Mouse (Mus musculus): Measurements from ENCODE around the gene Ntng2. TPM values are rescaled to one million over a fixed set of nuclear protein-coding genes. Genes with fewer than 3 reads are reported as not detected.

Gene Ntng2
- total RNA-seq, 1 experiment: 0.40 TPM

- no peak overlapping the region for H3K9ac ChIP-seq (ENCODE audit: insufficient read depth, low read depth, low read length, poor library complexity, severe bottlenecking)
These were observed 71.7 kb downstream of the Ntng2 start for GRCm38 (mm10) chr2:29181111-29181510.

GRCm38 (mm10) chr2:29179810-29180209, 73.0 kb downstream of the Ntng2 start:
- Histone ChIP-seq H3K27ac (ENCODE audit: insufficient read depth, low read depth, low read length, poor library complexity, severe bottlenecking) (no peak overlapping the region), H3K4me1 (ENCODE audit: control insufficient read depth in 2 of 2, insufficient read depth in 2 of 2, low read length in 2 of 2, poor library complexity in 1 of 2) (no peaks in the 10 kb centered on the region), H3K9ac (ENCODE audit: insufficient read depth, low read depth, low read length, poor library complexity, severe bottlenecking) (no peak overlapping the region), H3K9me3 (ENCODE audit: control insufficient read depth, insufficient read depth, low read depth, low read length) (no peaks in the 10 kb centered on the region), H3K36me3 (ENCODE audit: control insufficient read depth, insufficient read depth, low read length, poor library complexity, severe bottlenecking) (peaks cover 30% of the 10 kb centered on the region), H3K4me3 (ENCODE audit: insufficient read depth in 1 of 2, low read depth in 1 of 2, low read length in 2 of 2, poor library complexity in 1 of 2, severe bottlenecking in 1 of 2) (no peak overlapping the region)
- no peak for TF ChIP-seq MAFK (IDR thresholded peaks at IDR 0.05; ENCODE audit: insufficient read depth, low read depth, low read length)
- no peak for TF ChIP-seq ZNF384 (IDR thresholded peaks at IDR 0.05; ENCODE audit: low read depth, low read length)
- no peak for TF ChIP-seq ZC3H11A (IDR thresholded peaks at IDR 0.05; ENCODE audit: borderline replicate concordance, low read depth, low read length)
- TF ChIP-seq CHD2 (IDR thresholded peaks at IDR 0.05; ENCODE audit: low read depth, low read length): no peak
- no peak for TF ChIP-seq HCFC1 (IDR thresholded peaks at IDR 0.05; ENCODE audit: borderline replicate concordance, insufficient read depth, low read length)
- DNase-seq (ENCODE audit: low read depth, low spot score): no peak
- in situ Hi-C loops (cut with MboI; ENCODE audit: low sequenced_read_pairs in 2 of 2, unreplicated experiment in 2 of 2): loop anchor here in 1 of 2 experiments (5.0 kb wide), 1 partner anchor 38 kb away; no protein-coding TSS in a partner anchor

More at GRCm38 (mm10) chr2:29181111-29181510, 71.7 kb downstream of the Ntng2 start:
- H3K36me3 ChIP-seq (ENCODE audit: control insufficient read depth, insufficient read depth, low read length, poor library complexity, severe bottlenecking): peaks cover 30% of the 10 kb centered on the region
- TF ChIP-seq MAFK (IDR thresholded peaks at IDR 0.05; ENCODE audit: insufficient read depth, low read depth, low read length) (no peak), ZC3H11A (IDR thresholded peaks at IDR 0.05; ENCODE audit: borderline replicate concordance, low read depth, low read length) (no peak), HCFC1 (IDR thresholded peaks at IDR 0.05; ENCODE audit: borderline replicate concordance, insufficient read depth, low read length) (no peak), ZNF384 (IDR thresholded peaks at IDR 0.05; ENCODE audit: low read depth, low read length) (no peak), CHD2 (IDR thresholded peaks at IDR 0.05; ENCODE audit: low read depth, low read length) (no peak)
- H3K9me3 ChIP-seq (ENCODE audit: control insufficient read depth, insufficient read depth, low read depth, low read length): no peaks in the 10 kb centered on the region
- H3K4me3 ChIP-seq (ENCODE audit: insufficient read depth in 1 of 2, low read depth in 1 of 2, low read length in 2 of 2, poor library complexity in 1 of 2, severe bottlenecking in 1 of 2): no peak overlapping the region
- DNase-seq (ENCODE audit: low read depth, low spot score): no peak
- in situ Hi-C loops (cut with MboI; ENCODE audit: low sequenced_read_pairs in 2 of 2, unreplicated experiment in 2 of 2): no loop called here
- no peak overlapping the region for H3K27ac ChIP-seq (ENCODE audit: insufficient read depth, low read depth, low read length, poor library complexity, severe bottlenecking)
- no peaks in the 10 kb centered on the region for H3K4me1 ChIP-seq (ENCODE audit: control insufficient read depth in 2 of 2, insufficient read depth in 2 of 2, low read length in 2 of 2, poor library complexity in 1 of 2)

- no peaks in the 10 kb centered on the region for H3K9me3 ChIP-seq (ENCODE audit: control insufficient read depth, insufficient read depth, low read depth, low read length)
- DNase-seq (ENCODE audit: low read depth, low spot score): no peak
- H3K4me3 ChIP-seq (ENCODE audit: insufficient read depth in 1 of 2, low read depth in 1 of 2, low read length in 2 of 2, poor library complexity in 1 of 2, severe bottlenecking in 1 of 2): no peak overlapping the region
- no peak overlapping the region for H3K9ac ChIP-seq (ENCODE audit: insufficient read depth, low read depth, low read length, poor library complexity, severe bottlenecking)
- in situ Hi-C loops (cut with MboI; ENCODE audit: low sequenced_read_pairs in 2 of 2, unreplicated experiment in 2 of 2): loop anchor here (5.0 to 25.0 kb wide), 4 partner anchors 33 to 1137 kb away; no protein-coding TSS in a partner anchor
- H3K27ac ChIP-seq (ENCODE audit: insufficient read depth, low read depth, low read length, poor library complexity, severe bottlenecking): 0 out of 2 replicates have a peak overlapping the region, but pooled peaks have one; percentile 24
- peaks cover 37% of the 10 kb centered on the region for H3K36me3 ChIP-seq (ENCODE audit: control insufficient read depth, insufficient read depth, low read length, poor library complexity, severe bottlenecking)
- H3K4me1 ChIP-seq (ENCODE audit: control insufficient read depth in 2 of 2, insufficient read depth in 2 of 2, low read length in 2 of 2, poor library complexity in 1 of 2): peaks cover 0 to 3% of the 10 kb centered on the region in 2 experiments; a peak in 1 of 4 replicates
- TF ChIP-seq MAFK (IDR thresholded peaks at IDR 0.05; ENCODE audit: insufficient read depth, low read depth, low read length) (no peak), HCFC1 (IDR thresholded peaks at IDR 0.05; ENCODE audit: borderline replicate concordance, insufficient read depth, low read length) (no peak), CHD2 (IDR thresholded peaks at IDR 0.05; ENCODE audit: low read depth, low read length) (no peak), ZC3H11A (IDR thresholded peaks at IDR 0.05; ENCODE audit: borderline replicate concordance, low read depth, low read length) (no peak), ZNF384 (IDR thresholded peaks at IDR 0.05; ENCODE audit: low read depth, low read length) (no peak)
These were observed 77.9 kb downstream of the Ntng2 start for GRCm38 (mm10) chr2:29174887-29175286.

- DNase-seq (ENCODE audit: low read depth, low spot score): no peak
- H3K36me3 ChIP-seq (ENCODE audit: control insufficient read depth, insufficient read depth, low read length, poor library complexity, severe bottlenecking): peaks cover 41% of the 10 kb centered on the region
These were observed 84.7 kb downstream of the Ntng2 start for GRCm38 (mm10) chr2:29168067-29168466.

More at GRCm38 (mm10) chr2:29168067-29168466, 84.7 kb downstream of the Ntng2 start:
- H3K9me3 ChIP-seq (ENCODE audit: control insufficient read depth, insufficient read depth, low read depth, low read length): no peaks in the 10 kb centered on the region
- TF ChIP-seq CHD2 (IDR thresholded peaks at IDR 0.05; ENCODE audit: low read depth, low read length): no peak
- TF ChIP-seq MAFK (IDR thresholded peaks at IDR 0.05; ENCODE audit: insufficient read depth, low read depth, low read length): peak; percentile 56; the same call in 1 of the 2 replicates
- in situ Hi-C loops (cut with MboI; ENCODE audit: low sequenced_read_pairs in 2 of 2, unreplicated experiment in 2 of 2): loop anchor here (25.0 kb wide), 3 partner anchors 744 to 1144 kb away; no protein-coding TSS in a partner anchor
- no peak overlapping the region for H3K9ac ChIP-seq (ENCODE audit: insufficient read depth, low read depth, low read length, poor library complexity, severe bottlenecking)
- no peak overlapping the region for H3K4me3 ChIP-seq (ENCODE audit: insufficient read depth in 1 of 2, low read depth in 1 of 2, low read length in 2 of 2, poor library complexity in 1 of 2, severe bottlenecking in 1 of 2)
- no peak overlapping the region for H3K27ac ChIP-seq (ENCODE audit: insufficient read depth, low read depth, low read length, poor library complexity, severe bottlenecking)
- H3K4me1 ChIP-seq (ENCODE audit: control insufficient read depth in 2 of 2, insufficient read depth in 2 of 2, low read length in 2 of 2, poor library complexity in 1 of 2): no peaks in the 10 kb centered on the region

All from ES-E14 (cell line).